Mouse (Mus musculus): ENCODE data around the gene Adss.

GRCm38 (mm10) chr1:177713635-177714396 is 82.5 kb downstream of the Adss start:
- TF ChIP-seq POLR2A (IDR thresholded peaks at IDR 0.05; ENCODE audit: low read depth, low read length), result no peak
- no peak for TF ChIP-seq CTCF (conservative IDR thresholded peaks at IDR 0.05; ENCODE audit: insufficient read depth, insufficient read length, low read depth, low read length)
